Mouse (Mus musculus) neural tube, embryonic 15.5 days (tissue): ENCODE measurements around the gene Scarb1. TPM values are rescaled to one million over a fixed set of nuclear protein-coding genes. Genes with fewer than 3 reads are reported as not detected.

Source experiments
- ATAC-seq: fragments of 200-750 bp; cut with Nextera tagmentation; 2 replicates; pipeline ENCODE4 v1.8.0; 2017; ENCODE audit warnings: mild to moderate bottlenecking, moderate TSS enrichment, moderate library complexity; ENCODE audit not compliant: low FRiP score
- H3K27ac ChIP-seq: fragments of 300-500 bp; sonication (generic); replicated peaks from 2 replicates; pipeline ENCODE4 v1.5.1; 2015; ENCODE audit warnings: mild to moderate bottlenecking, inconsistent platforms
- H3K27me3 ChIP-seq: fragments of 300-500 bp; sonication (generic); replicated peaks from 2 replicates; pipeline ENCODE4 v1.6.1; 2015; ENCODE audit warnings: inconsistent platforms
- H3K36me3 ChIP-seq: fragments of 300-500 bp; sonication (generic); 2 replicates; pipeline ENCODE4 v1.6.1; 2015; ENCODE audit warnings: inconsistent platforms
- H3K4me1 ChIP-seq: fragments of 300-500 bp; sonication (generic); 2 replicates; pipeline ENCODE4 v1.6.1; 2015; ENCODE audit warnings: inconsistent platforms
- H3K4me2 ChIP-seq: fragments of 300-500 bp; sonication (generic); 2 replicates; pipeline ENCODE4 v1.6.1; 2015; ENCODE audit warnings: inconsistent platforms, mild to moderate bottlenecking, moderate library complexity
- H3K4me3 ChIP-seq: fragments of 300-500 bp; sonication (generic); replicated peaks from 2 replicates; pipeline ENCODE4 v1.5.1; 2015; ENCODE audit warnings: mild to moderate bottlenecking, inconsistent platforms
- H3K9ac ChIP-seq: fragments of 300-500 bp; sonication (generic); replicated peaks from 2 replicates; pipeline ENCODE4 v1.6.1; 2015; ENCODE audit warnings: mild to moderate bottlenecking, inconsistent platforms
- H3K9me3 ChIP-seq: fragments of 300-500 bp; sonication (generic); replicated peaks from 2 replicates; pipeline ENCODE4 v1.6.1; 2016; ENCODE audit warnings: inconsistent platforms
- WGBS: fragments of 180-500 bp; shearing (Covaris S2); methylation state at CpG from one replicate; pipeline ENCODE4 v1.1.7; 2015; ENCODE audit warnings: mixed read lengths; 5-methylcytosine and 5-hydroxymethylcytosine counted together
- polyA plus RNA-seq: library from polyadenylated mRNA; unstranded; fragments of >200 nt; fragmentation: Nextera tagmentation; extraction: Ambion mirVana; gene quantifications from 2 replicates; pipeline ENCODE4 v1.2.1, GENCODE M21; 2015

The Scarb1 gene
- polyA plus RNA-seq, 1 experiment from 2014 or later: 50.5 TPM

DNA sequence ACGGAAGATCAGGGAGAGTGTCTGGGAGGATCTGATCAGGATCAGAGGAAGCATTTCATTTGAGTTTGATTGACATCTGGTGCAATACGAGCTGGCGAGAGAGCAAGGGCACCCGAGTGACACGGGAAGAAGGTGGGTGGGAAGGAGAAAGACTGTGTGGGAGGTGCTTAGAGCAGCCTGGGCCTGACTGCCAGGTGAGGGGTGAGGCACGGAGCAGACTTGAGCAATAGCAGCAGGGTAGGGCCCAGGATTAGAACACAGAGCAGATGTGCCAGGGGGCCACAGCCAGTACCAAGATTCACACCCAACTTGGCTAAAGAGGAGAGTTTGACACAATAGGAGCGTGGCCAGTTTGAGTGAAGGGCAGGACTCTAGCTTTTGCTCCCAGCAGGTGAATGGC is 47.9 kb downstream of the Scarb1 start:
- no peak for ATAC-seq
- Histone ChIP-seq H3K4me2 (no peak overlapping the region), H3K27ac (no peak overlapping the region), H3K27me3 (no peaks in the 10 kb centered on the region), H3K9ac (no peak overlapping the region), H3K9me3 (no peaks in the 10 kb centered on the region), H3K4me3 (no peak overlapping the region), H3K4me1 (no peaks in the 10 kb centered on the region), H3K36me3 (peaks cover 31% of the 10 kb centered on the region)
- WGBS: 80% methylated on average over 7 of the region's 7 CpGs

DNA sequence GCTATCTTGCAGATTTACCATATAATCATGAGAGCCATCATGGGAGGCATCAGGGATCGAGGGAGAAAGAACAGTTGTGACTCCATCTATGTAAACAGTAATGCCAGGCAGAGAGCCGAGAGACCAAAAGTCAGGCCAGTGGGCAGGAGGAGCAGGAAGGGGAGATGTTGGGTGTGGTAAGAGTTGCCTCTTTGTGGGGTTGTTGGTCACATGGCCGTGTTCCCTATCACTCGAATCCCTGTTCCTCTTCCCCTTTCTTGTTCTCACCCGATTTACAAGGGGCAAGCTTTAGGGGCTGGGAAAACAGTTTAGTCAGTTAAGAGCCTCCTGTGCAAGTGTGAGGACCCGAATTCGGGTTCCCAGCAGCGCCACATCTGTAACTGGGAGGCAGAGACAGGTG is 49.0 kb downstream of the Scarb1 start:
- Histone ChIP-seq H3K36me3 (peaks cover 26% of the 10 kb centered on the region), H3K4me2 (no peak overlapping the region), H3K9ac (no peak overlapping the region), H3K9me3 (no peaks in the 10 kb centered on the region), H3K4me3 (no peak overlapping the region), H3K27me3 (no peaks in the 10 kb centered on the region), H3K4me1 (no peaks in the 10 kb centered on the region), H3K27ac (no peak overlapping the region)
- no peak for ATAC-seq
- 86% methylated on average over 8 of the region's 8 CpGs for WGBS

DNA sequence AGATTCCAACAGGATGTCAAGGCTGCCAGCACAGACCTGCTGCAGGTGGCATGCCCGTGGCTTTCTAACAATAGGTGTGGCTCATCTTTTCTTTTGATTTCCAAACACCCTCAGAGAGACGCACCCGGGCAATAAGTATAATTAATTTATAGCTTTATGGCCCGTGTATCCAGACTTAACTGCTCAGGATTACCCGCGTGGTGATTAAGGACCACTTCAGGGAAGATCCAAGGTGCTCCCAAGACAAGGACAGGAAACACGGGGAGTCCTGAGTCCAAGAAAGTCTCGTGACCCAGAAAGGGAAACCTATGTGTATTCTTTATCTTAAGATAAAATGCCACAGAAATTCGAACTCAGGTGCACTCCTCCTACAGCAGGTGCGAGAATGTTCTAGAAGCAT is 49.5 kb downstream of the Scarb1 start:
- WGBS: 39% methylated on average over 10 of the region's 10 CpGs
- no peaks in the 10 kb centered on the region for H3K4me1 ChIP-seq
- H3K27ac ChIP-seq: no peak overlapping the region
- H3K27me3 ChIP-seq: no peaks in the 10 kb centered on the region
- no peak for ATAC-seq
- peaks cover 24% of the 10 kb centered on the region for H3K36me3 ChIP-seq
- no peaks in the 10 kb centered on the region for H3K9me3 ChIP-seq
- H3K4me2 ChIP-seq: no peak overlapping the region
- H3K9ac ChIP-seq: no peak overlapping the region
- H3K4me3 ChIP-seq: no peak overlapping the region

DNA sequence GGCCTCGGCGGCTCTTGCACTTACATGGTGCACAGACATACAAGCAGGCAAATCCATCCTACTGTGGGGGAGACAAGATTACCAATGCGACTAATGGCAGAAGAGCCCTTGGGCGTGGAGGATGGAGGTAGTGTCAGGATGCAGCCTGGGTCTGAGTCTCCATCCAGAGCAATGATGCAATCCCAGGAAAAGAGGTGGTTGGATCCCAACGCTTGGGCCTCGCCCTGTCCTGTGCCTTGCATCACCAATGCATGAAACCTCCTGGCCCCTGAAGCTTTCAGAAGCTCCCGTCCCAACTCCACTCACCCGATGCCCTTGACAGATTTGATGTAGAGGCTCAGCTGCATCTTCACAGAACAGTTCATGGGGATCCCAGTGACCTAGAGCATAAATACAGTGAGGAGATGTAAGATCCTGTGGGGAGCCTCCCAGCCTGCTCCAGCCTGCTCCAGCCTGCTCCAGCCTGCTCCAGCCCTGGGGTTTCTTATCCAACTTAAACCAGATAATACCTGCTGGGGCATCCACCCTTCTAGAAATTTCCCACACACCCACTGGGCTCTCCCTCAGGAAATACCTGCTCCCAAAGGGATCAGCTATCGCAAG is 53.7 kb downstream of the Scarb1 start:
- Histone ChIP-seq H3K4me3 (no peak overlapping the region), H3K4me2 (no peak overlapping the region), H3K4me1 (peaks cover 10% of the 10 kb centered on the region), H3K27me3 (no peaks in the 10 kb centered on the region), H3K9ac (no peak overlapping the region), H3K9me3 (no peaks in the 10 kb centered on the region), H3K27ac (no peak overlapping the region), H3K36me3 (peaks cover 6% of the 10 kb centered on the region; the same call in 1 of the 2 replicates)
- ATAC-seq: no peak
- WGBS: 95% methylated on average over 9 of the region's 9 CpGs

DNA sequence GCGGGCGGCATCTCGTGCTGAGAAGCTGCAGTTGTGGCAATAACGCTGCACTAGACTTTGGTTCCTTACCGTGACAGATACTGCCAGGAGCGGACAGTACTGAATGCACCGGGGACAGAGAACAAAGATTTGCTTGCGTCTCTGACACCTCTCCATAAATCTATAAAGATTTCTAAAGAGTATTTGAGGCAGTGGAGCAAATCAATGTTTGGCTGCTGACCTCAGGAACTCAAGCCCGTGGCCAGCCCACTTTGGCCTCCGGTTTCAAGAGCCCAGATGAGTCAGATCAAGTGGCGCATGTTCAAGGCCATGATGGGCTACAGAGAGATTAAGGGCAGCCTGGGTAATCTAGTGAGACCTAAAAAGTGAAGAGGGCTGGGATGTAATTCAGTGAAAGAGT is 54.8 kb downstream of the Scarb1 start:
- Histone ChIP-seq H3K4me1 (peaks cover 10% of the 10 kb centered on the region), H3K9me3 (no peaks in the 10 kb centered on the region), H3K4me2 (no peak overlapping the region), H3K27me3 (no peaks in the 10 kb centered on the region), H3K27ac (no peak overlapping the region), H3K9ac (no peak overlapping the region), H3K4me3 (no peak overlapping the region), H3K36me3 (peaks cover 6% of the 10 kb centered on the region; the same call in 1 of the 2 replicates)
- no peak for ATAC-seq
- WGBS: 58% methylated on average over 11 of the region's 11 CpGs

DNA sequence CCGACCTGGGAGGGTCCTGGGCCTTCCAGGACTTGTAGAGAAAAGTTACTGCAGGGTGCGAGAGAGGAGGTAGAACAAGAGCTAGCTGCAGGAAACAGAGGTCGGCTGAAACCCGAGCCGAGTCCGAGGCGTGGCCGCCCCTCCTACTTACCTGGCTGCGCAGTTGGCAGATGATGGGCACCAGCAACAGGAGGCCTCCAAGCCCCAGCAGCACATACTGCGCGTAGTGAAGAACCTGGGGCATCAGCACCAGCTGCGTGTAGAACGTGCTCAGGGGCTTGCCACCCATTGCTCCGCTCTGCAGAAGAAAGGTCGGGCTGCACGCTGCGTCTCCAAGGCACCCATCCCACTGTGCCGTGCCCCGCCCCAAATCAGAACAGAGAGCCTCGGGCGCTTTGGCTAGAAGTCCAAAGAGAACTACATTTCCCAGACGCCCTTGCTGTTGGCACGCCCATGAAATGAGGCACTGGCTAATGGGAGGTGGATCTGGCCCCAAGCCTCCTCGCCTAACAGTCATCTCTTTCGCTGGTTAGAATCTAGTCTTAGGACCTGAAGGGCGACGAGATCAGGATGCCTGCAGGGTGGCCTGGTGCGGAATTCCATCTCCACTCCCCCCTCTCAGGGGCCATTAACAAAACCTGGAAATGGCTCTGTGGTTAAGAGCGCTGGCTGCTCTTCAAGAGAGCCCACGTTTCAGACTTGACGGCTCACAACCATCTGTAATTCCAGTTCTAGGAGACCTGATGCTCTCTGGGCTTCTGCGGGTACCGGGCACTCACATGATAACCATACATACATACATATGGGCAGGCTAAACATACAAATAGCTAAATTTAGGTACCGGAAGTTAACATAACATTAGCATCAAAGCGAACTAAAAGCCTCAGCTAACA is 56.9 kb downstream of the Scarb1 start:
- H3K9ac ChIP-seq: no peak overlapping the region; the same call in 1 of the 2 replicates
- peak overlapping the region; percentile 35 for H3K4me3 ChIP-seq
- peak overlapping the region; percentile 30; the same call in 1 of the 2 replicates for H3K27ac ChIP-seq
- peak; percentile 83 for ATAC-seq
- H3K4me1 ChIP-seq: peaks cover 17% of the 10 kb centered on the region
- no peaks in the 10 kb centered on the region for H3K9me3 ChIP-seq
- WGBS: 15% methylated on average over 35 of the region's 35 CpGs
- peaks cover 6% of the 10 kb centered on the region; the same call in 1 of the 2 replicates for H3K36me3 ChIP-seq
- no peaks in the 10 kb centered on the region for H3K27me3 ChIP-seq
- peak overlapping the region; percentile 67 for H3K4me2 ChIP-seq

DNA sequence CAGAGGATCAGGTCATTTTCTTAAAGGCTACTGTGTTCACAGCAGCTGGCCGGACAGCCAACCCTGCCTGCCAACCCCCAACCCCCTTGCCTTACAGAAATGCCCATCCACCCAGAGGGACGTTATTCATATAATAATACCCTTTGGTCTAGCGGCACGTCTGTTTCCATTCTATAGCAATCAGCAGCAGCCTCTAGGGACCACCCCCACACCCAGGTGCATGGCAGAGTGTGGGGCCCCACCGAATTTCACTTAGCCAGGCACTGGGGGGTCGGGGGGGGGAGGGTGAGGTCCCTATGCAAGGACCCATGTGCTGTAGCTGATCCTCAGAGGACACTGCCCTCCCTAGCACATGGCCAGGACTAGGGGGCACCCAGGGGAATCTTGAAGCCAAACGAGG is 61.7 kb downstream of the Scarb1 start:
- no peak overlapping the region for H3K4me3 ChIP-seq
- no peak overlapping the region for H3K4me2 ChIP-seq
- no peaks in the 10 kb centered on the region for H3K9me3 ChIP-seq
- 42% methylated on average over 7 of the region's 7 CpGs for WGBS
- H3K27ac ChIP-seq: no peak overlapping the region
- ATAC-seq: no peak
- H3K36me3 ChIP-seq: no peaks in the 10 kb centered on the region
- peaks cover 17% of the 10 kb centered on the region for H3K4me1 ChIP-seq
- no peaks in the 10 kb centered on the region for H3K27me3 ChIP-seq
- no peak overlapping the region for H3K9ac ChIP-seq

DNA sequence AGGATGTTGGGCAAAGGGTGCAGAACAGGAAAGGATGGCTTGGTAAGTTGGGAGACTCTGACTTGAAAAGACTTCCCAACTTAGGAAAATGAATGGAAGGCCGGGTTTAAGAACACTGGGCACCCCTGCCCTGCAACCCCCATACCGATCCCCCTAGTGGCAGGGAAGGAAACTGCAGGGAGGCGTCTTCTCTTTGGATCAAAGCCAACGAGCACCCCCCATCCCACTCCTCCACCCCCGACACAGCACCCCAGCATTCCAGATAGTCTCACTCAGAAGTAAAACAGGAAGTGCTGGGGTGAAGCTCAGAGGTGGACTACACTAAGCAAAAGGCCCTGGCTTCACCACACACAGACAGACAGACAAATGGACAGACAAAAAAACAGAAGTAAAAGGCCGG is 62.6 kb downstream of the Scarb1 start:
- H3K9me3 ChIP-seq: no peaks in the 10 kb centered on the region
- no peak overlapping the region for H3K4me3 ChIP-seq
- H3K36me3 ChIP-seq: no peaks in the 10 kb centered on the region
- no peaks in the 10 kb centered on the region for H3K27me3 ChIP-seq
- 24% methylated on average over 6 of the region's 6 CpGs for WGBS
- no peak overlapping the region for H3K27ac ChIP-seq
- H3K9ac ChIP-seq: no peak overlapping the region
- ATAC-seq: no peak
- H3K4me2 ChIP-seq: no peak overlapping the region
- peaks cover 9% of the 10 kb centered on the region for H3K4me1 ChIP-seq

DNA sequence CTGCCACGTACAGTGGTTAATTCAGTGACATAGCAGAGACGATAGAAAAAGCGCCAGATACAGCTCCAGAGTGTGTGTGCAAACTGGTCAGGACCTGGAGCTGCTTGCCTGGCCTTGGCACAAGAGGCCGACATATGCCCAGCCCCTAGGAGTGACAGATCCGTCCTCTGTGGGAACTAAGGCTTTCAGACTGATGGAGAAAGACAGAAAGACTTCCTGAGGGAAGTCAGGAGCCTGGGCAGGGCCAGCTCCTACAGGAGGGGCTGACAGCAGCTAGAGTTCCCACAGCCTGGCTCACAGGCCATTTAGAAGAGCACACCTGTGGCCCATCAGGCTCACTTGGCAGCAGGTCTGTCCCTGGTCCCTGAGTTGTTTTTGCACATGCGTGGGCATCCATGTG is 63.6 kb downstream of the Scarb1 start:
- Histone ChIP-seq H3K36me3 (no peaks in the 10 kb centered on the region), H3K4me3 (no peak overlapping the region), H3K9me3 (no peaks in the 10 kb centered on the region), H3K4me2 (no peak overlapping the region), H3K27ac (no peak overlapping the region), H3K9ac (no peak overlapping the region), H3K4me1 (peaks cover 9% of the 10 kb centered on the region), H3K27me3 (no peaks in the 10 kb centered on the region)
- 93% methylated on average over 6 of the region's 6 CpGs for WGBS
- ATAC-seq: no peak

DNA sequence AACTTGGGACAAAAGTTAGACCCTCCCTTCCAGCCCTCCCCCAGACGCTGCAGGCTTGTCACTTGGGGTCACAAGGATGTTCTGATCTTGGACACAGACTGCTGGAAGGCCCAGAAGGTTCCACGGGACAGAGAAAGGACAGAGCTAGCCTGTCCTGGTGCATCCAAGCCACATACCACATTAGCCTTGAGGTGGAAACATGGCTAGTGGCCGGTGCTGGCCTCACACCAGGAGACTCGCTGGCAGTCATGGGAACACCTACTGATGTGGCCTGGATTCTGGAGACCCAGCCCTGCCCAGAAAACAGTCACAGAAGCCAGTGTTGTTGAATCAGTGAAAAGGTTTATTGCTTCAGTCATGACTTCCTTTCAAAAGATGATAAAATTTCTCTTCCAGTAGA is 64.1 kb downstream of the Scarb1 start:
- Histone ChIP-seq H3K4me3 (no peak overlapping the region), H3K9me3 (no peaks in the 10 kb centered on the region), H3K4me2 (no peak overlapping the region), H3K9ac (no peak overlapping the region), H3K27me3 (no peaks in the 10 kb centered on the region), H3K4me1 (peaks cover 9% of the 10 kb centered on the region), H3K36me3 (no peaks in the 10 kb centered on the region), H3K27ac (no peak overlapping the region)
- ATAC-seq: no peak
- 73% methylated on average over 4 of the region's 4 CpGs for WGBS

DNA sequence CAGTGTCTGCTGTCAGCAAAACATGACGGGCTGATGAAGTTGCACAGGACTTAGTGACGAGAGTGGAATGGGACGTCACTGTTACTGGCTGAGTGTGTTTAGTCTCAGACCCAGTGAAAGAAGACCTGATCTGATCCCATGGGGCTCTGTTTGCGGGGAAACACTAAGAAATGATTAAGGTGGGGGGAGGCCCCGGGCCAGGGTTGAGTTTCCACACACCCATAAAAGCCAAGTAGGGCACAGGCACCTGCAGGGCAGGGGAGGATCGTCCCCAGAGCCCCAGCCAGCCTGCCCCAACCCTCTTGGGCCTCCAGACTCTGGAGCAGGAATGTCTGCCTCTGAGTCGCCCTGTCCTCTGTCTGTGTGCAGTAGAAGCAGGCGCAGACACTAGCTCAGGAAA is 65.6 kb downstream of the Scarb1 start:
- Histone ChIP-seq H3K4me1 (peaks cover 21% of the 10 kb centered on the region), H3K9me3 (no peaks in the 10 kb centered on the region), H3K4me3 (no peak overlapping the region), H3K9ac (no peak overlapping the region), H3K27me3 (no peaks in the 10 kb centered on the region), H3K4me2 (no peak overlapping the region), H3K27ac (no peak overlapping the region), H3K36me3 (no peaks in the 10 kb centered on the region)
- ATAC-seq: no peak
- 82% methylated on average over 8 of the region's 8 CpGs for WGBS

DNA sequence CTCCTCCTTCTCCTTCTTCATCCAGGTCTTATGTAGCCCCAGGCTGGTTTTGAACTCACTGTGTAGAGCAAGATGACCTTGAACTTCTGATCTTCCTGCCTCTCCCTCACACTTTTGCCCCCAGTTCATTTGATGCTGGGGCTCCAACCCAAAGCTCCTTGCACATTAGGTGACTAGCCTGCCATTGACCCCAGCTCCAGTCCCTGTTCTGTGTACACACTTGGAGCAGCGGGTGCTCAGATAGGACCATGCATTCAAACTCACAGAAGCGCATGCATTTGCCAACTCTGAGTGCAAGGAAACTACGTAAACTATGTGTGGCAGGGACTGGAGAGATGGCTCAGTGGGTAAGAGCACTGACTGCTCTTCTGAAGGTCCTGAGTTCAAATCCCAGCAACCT is 66.1 kb downstream of the Scarb1 start:
- no peak overlapping the region for H3K4me3 ChIP-seq
- H3K4me1 ChIP-seq: peaks cover 21% of the 10 kb centered on the region
- no peak overlapping the region for H3K4me2 ChIP-seq
- H3K27ac ChIP-seq: no peak overlapping the region
- no peaks in the 10 kb centered on the region for H3K27me3 ChIP-seq
- H3K9ac ChIP-seq: no peak overlapping the region
- WGBS: 93% methylated on average over 3 of the region's 3 CpGs
- ATAC-seq: no peak
- no peaks in the 10 kb centered on the region for H3K36me3 ChIP-seq
- H3K9me3 ChIP-seq: no peaks in the 10 kb centered on the region
